Mouse (Mus musculus): ENCODE measurements around the gene Nrf1. TPM values are rescaled to one million over a fixed set of nuclear protein-coding genes. Genes with fewer than 3 reads are reported as not detected.

Gene Nrf1
- polyA plus RNA-seq, 1 experiment from 2014 or later, result 32.0 TPM

- 67% methylated on average over 4 of the region's 4 CpGs for WGBS
- ATAC-seq (replicated peaks; ENCODE audit: low FRiP score, low read depth), result no peak
- H3K9me3 ChIP-seq (replicated peaks; ENCODE audit: low read length), result no peaks in the 10 kb centered on the region; the same call in 1 of the 2 replicates
Observed at GRCm38 (mm10) chr6:30183624-30184023, 135.8 kb downstream of the Nrf1 start.

DNA sequence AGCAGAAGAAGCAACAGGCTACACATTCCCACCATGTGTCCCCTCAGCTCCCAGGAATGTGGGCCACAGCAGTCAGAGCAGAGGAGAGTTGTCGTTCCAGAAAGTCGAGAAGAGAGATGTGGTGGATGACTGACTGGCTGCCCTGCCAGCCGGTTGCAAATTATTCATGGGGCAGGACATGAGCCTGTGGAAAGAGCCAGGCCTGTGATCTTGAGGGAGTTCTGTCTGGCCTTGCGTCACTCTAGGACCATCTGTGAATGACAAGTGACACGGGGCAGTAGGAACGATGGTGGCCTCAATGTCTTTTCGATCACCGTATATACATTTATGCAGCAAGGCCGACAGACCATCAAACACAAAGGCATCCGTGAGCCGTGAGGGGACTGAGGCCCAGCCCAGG is 147.9 kb downstream of the Nrf1 start:
- no peak overlapping the region for H3K4me3 ChIP-seq (replicated peaks; ENCODE audit: low read depth, low read length)
- H3K9me3 ChIP-seq (replicated peaks; ENCODE audit: low read length), result no peaks in the 10 kb centered on the region
- no peaks in the 10 kb centered on the region for H3K4me1 ChIP-seq (replicated peaks; ENCODE audit: insufficient read depth, low read length)
- H3K4me2 ChIP-seq (ENCODE audit: low read length), result no peak overlapping the region
- DNase-seq (ENCODE audit: low spot score), result no peak
- no peaks in the 10 kb centered on the region for H3K36me3 ChIP-seq (ENCODE audit: insufficient read depth, low read length)
- 74% methylated on average over 11 of the region's 11 CpGs for WGBS
- no peak for ATAC-seq (replicated peaks; ENCODE audit: low FRiP score, low read depth)
- no peak for TF ChIP-seq CTCF (IDR thresholded peaks at IDR 0.05; ENCODE audit: low read depth)
- no peak overlapping the region for H3K9ac ChIP-seq (ENCODE audit: low read depth, low read length)
- no peak overlapping the region for H3K27ac ChIP-seq
- H3K27me3 ChIP-seq (ENCODE audit: insufficient read depth, low read length), result no peaks in the 10 kb centered on the region

More at GRCm38 (mm10) chr6:30183624-30184023, 135.8 kb downstream of the Nrf1 start:
- no peak for TF ChIP-seq CTCF (IDR thresholded peaks at IDR 0.05; ENCODE audit: low read depth)
- Histone ChIP-seq H3K4me2 (ENCODE audit: low read length) (no peak overlapping the region), H3K9ac (ENCODE audit: low read depth, low read length) (no peak overlapping the region), H3K36me3 (ENCODE audit: insufficient read depth, low read length) (no peaks in the 10 kb centered on the region), H3K27ac (no peak overlapping the region), H3K27me3 (ENCODE audit: insufficient read depth, low read length) (peaks cover 25% of the 10 kb centered on the region), H3K4me3 (replicated peaks; ENCODE audit: low read depth, low read length) (no peak overlapping the region), H3K4me1 (replicated peaks; ENCODE audit: insufficient read depth, low read length) (0 out of 2 replicates have a peak, but pooled peaks cover 4% of the 10 kb centered on the region)
- DNase-seq (ENCODE audit: low spot score), result no peak

DNA sequence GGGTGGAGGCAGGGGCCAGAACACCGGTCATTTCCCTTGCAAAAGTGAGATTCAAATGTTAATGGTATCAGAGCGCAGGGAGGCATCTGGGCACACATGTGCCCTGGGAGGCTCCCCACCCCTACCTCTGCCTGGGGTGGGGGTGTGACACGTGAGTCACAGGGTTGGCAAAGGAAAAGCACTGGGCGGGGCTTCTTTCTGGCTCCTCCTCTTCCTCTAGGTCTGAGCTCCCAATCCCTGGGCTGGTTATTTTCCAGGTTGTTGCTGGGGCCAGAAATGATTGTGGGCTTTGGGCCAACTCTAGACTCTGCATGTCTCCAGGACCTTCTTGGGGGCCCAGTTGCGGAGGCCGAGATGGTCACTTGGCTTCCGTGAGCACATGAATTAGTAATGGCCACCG is 148.4 kb downstream of the Nrf1 start:
- WGBS, result 80% methylated on average over 8 of the region's 8 CpGs
- Histone ChIP-seq H3K9me3 (replicated peaks; ENCODE audit: low read length) (no peaks in the 10 kb centered on the region), H3K9ac (ENCODE audit: low read depth, low read length) (no peak overlapping the region), H3K4me3 (replicated peaks; ENCODE audit: low read depth, low read length) (no peak overlapping the region), H3K36me3 (ENCODE audit: insufficient read depth, low read length) (no peaks in the 10 kb centered on the region), H3K4me2 (ENCODE audit: low read length) (no peak overlapping the region), H3K27me3 (ENCODE audit: insufficient read depth, low read length) (no peaks in the 10 kb centered on the region), H3K4me1 (replicated peaks; ENCODE audit: insufficient read depth, low read length) (no peaks in the 10 kb centered on the region), H3K27ac (no peak overlapping the region)
- ATAC-seq (replicated peaks; ENCODE audit: low FRiP score, low read depth) (no peak), DNase-seq (ENCODE audit: low spot score) (no peak)
- TF ChIP-seq CTCF (IDR thresholded peaks at IDR 0.05; ENCODE audit: low read depth), result no peak

MicroRNAs encoded within 50 kb of the gene (microRNA counts, 519-probe panel; counts per million panel counts)
- microRNA mmu-miR-182 (330 counts per million, percentile 68 among the panel's probes with 10 or more counts), microRNA mmu-miR-183 (3,920 counts per million, percentile 74 among the panel's probes with 10 or more counts), microRNA mmu-miR-96 (4,943 counts per million, percentile 82 among the panel's probes with 10 or more counts)

Small RNA genes within 50 kb of the gene (microRNA-seq; reads per million reads assigned to microRNA genes)
- gene Mir182 (2,595 reads per million, percentile 86 among the genes with 10 or more reads in this experiment), gene Mir183 (1,175 reads per million, percentile 79 among the genes with 10 or more reads in this experiment), gene Mir96 (805 reads per million, percentile 76 among the genes with 10 or more reads in this experiment)

Other genes with a start within 250 kb of the Nrf1 start
- gene Strip2, start 131.0 kb upstream of the Nrf1 start, polyA plus RNA-seq (2015; fragmentation: Nextera tagmentation; extraction: Ambion mirVana), result 0.79 and 0.92 TPM in 2 replicates

Measured in kidney, postnatal 0 days (tissue).